Mouse (Mus musculus): ENCODE data around the gene Rpp40. TPM values are rescaled to one million over a fixed set of nuclear protein-coding genes. Genes with fewer than 3 reads are reported as not detected.

Gene Rpp40
- polyA plus RNA-seq (2016; fragmentation: Nextera tagmentation; extraction: Ambion mirVana) = 20.9 and 22.3 TPM in 2 replicates

GRCm38 (mm10) chr13:35905879-35906481 lies at the start of gene Rpp40:
Gene Rpp40 (minus strand): TSS chr13:35906359.
- Histone ChIP-seq H3K9ac (peak within 1 kb of the TSS; percentile 42), H3K9me3 (no peaks in the 10 kb centered on the region), H3K36me3 (no peaks in the 10 kb centered on the region), H3K4me3 (peak within 1 kb of the TSS; percentile 63), H3K27ac (no peak within 1 kb of the TSS), H3K27me3 (no peaks in the 10 kb centered on the region), H3K4me2 (replicated peaks) (peak within 1 kb of the TSS; percentile 69), H3K4me1 (no peaks in the 10 kb centered on the region)
- under 1% methylated on average over 35 of the region's 35 CpGs for WGBS
- peak; percentile 100 for ATAC-seq (ENCODE audit: insufficient number of reproducible peaks, insufficient read depth, low FRiP score, low TSS enrichment)

GRCm38 (mm10) chr13:35949814-35950455 lies 43.8 kb upstream of the Rpp40 start:
- H3K4me3 ChIP-seq = no peak overlapping the region
- no peak overlapping the region for H3K4me2 ChIP-seq (replicated peaks)
- no peak overlapping the region for H3K27ac ChIP-seq
- H3K4me1 ChIP-seq = no peaks in the 10 kb centered on the region
- 76% methylated on average over 17 of the region's 17 CpGs for WGBS
- no peak overlapping the region for H3K9ac ChIP-seq
- ATAC-seq (ENCODE audit: insufficient number of reproducible peaks, insufficient read depth, low FRiP score, low TSS enrichment) = no peak
- H3K27me3 ChIP-seq = no peaks in the 10 kb centered on the region
- H3K9me3 ChIP-seq = no peaks in the 10 kb centered on the region
- H3K36me3 ChIP-seq = no peaks in the 10 kb centered on the region

DNA sequence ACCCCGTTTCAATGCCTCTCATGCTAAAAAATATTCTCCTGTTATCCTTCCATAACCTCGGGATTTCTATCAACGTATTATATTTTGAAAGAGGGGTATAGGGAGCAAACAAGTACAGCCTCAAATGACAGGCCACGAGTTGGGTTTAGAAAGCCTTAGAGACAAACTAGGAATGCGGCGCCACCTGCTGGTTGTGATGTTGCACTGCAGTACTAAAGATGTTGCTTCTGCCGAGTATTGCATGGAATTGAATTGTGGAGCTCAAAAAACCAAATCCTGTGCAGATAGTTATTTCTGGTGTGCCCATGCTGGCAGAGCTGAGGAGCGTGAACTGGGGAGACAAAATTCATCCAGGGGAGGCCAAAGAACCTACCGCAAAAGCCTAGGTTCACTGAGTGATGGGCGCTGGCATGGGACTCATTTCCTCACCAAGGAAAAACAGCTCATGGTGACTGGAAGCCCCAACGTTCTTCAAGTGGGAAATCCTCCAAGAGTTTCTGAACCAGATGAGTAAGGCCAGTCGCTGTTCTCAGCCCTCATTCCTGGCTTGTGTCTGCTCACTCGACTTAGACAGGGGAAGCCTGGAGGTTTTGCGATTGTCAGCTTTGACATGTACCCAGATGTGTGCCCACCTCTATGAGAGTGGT lies 41.3 kb upstream of the Rpp40 start:
- H3K9ac ChIP-seq = no peak overlapping the region
- H3K4me2 ChIP-seq (replicated peaks) = no peak overlapping the region
- no peaks in the 10 kb centered on the region for H3K9me3 ChIP-seq
- no peaks in the 10 kb centered on the region for H3K4me1 ChIP-seq
- H3K36me3 ChIP-seq = no peaks in the 10 kb centered on the region
- no peaks in the 10 kb centered on the region for H3K27me3 ChIP-seq
- no peak overlapping the region for H3K27ac ChIP-seq
- no peak overlapping the region for H3K4me3 ChIP-seq
- no peak for ATAC-seq (ENCODE audit: insufficient number of reproducible peaks, insufficient read depth, low FRiP score, low TSS enrichment)
- 25% methylated on average over 14 of the region's 14 CpGs for whole genome bisulfite sequencing

DNA sequence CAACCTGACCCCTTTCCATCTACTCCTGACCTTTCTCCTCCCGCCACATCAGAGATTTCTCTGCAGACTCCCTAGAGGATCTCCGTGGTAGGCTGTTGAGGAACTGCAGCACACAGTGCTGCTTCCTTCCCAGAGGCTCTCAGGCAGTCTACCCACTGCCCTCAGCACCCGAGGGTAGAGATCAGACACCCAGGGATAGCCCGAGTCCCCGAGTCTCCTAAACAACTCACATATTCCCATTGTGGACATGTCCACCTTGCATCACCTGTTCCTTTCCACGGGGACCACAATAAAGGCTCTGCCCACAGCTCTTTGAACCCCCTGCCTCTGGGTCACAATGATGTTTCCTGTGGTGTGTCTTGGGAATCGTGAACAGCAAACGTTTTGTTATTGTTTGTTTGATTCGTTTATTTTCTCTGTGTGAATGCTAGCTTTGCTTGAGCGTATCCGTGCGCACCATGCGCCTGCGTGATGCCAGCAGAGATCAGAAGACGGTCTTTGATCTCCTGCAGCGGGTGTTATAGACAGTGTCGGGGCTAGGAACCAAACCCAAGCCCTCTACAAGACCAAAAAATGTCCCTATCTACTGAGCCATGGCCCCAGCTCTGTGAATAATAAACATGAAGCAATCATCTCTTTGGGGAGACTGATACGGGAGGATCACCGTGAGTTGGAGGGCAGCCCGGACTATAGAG lies 40.6 kb upstream of the Rpp40 start:
- Histone ChIP-seq H3K4me3 (no peak overlapping the region), H3K4me2 (replicated peaks) (no peak overlapping the region), H3K9me3 (no peaks in the 10 kb centered on the region), H3K36me3 (no peaks in the 10 kb centered on the region), H3K4me1 (no peaks in the 10 kb centered on the region), H3K27ac (no peak overlapping the region), H3K9ac (no peak overlapping the region), H3K27me3 (no peaks in the 10 kb centered on the region)
- 71% methylated on average over 20 of the region's 20 CpGs for WGBS
- ATAC-seq (ENCODE audit: insufficient number of reproducible peaks, insufficient read depth, low FRiP score, low TSS enrichment) = no peak

DNA sequence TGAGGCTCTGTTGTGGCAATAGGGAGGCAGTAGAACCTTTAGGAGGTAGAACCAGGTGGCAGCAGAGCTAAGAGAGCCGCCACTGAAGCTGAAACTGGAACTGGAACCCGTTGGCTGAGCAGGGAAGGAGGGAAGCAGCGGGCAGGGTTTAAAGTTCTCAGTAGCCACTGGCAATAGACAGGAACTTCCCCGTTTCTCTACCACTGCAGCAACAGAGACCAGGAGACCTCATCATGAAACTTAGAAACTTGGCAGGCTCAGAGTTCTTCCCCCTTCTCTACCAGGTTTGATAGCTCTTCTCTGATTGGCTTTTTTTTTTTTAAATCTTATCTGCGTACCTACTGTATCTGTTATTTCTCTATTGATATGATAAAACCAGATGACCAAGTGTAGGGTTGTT lies 34.8 kb upstream of the Rpp40 start:
- Histone ChIP-seq H3K4me3 (no peak overlapping the region), H3K9ac (no peak overlapping the region), H3K9me3 (no peaks in the 10 kb centered on the region), H3K4me1 (no peaks in the 10 kb centered on the region), H3K4me2 (replicated peaks) (no peak overlapping the region), H3K27me3 (no peaks in the 10 kb centered on the region), H3K27ac (no peak overlapping the region), H3K36me3 (no peaks in the 10 kb centered on the region)
- ATAC-seq (ENCODE audit: insufficient number of reproducible peaks, insufficient read depth, low FRiP score, low TSS enrichment) = no peak
- 78% methylated on average over 5 of the region's 5 CpGs for WGBS

DNA sequence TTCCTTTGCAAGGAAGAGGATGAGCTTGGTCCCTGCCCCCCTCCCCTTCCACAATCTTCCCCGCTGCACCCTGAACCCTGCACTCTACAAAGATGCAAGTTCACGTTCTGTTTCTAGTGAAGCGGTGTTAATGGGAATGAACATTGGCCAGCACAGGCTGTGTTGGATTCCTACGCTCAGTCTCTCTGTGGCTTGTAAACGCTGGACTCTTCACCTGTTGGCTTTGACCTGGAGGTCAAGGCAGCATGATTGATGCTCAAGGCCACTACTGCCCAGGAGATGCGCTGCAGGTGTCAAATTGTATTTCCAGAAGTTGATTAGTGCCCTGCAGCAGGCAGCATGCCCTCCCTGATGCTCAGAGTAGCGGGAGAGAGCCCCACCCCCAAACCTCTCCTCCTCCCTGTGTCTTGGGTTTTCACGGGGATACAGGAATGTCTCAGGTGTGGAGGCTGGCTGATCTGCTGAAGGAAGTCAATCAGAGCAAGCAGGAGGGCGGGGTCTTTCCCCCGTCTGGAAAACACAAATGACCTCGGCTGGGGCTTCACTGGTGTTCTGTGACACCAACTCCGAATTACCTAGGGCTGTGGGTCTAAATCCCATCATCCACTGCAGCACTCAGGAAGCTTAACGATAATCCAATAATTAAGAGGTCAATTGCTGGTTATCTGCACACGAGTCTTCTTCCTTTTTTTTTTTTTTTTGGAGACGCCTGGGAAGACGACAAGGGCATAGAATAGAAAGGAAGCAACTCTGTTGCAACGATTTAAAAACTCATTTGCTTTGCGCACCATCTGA lies 33.9 kb upstream of the Rpp40 start:
- Histone ChIP-seq H3K4me1 (no peaks in the 10 kb centered on the region), H3K4me2 (replicated peaks) (no peak overlapping the region), H3K27ac (no peak overlapping the region), H3K4me3 (no peak overlapping the region), H3K36me3 (no peaks in the 10 kb centered on the region), H3K27me3 (no peaks in the 10 kb centered on the region), H3K9me3 (peaks cover 1% of the 10 kb centered on the region; the same call in 1 of the 2 replicates), H3K9ac (no peak overlapping the region)
- ATAC-seq (ENCODE audit: insufficient number of reproducible peaks, insufficient read depth, low FRiP score, low TSS enrichment) = no peak
- WGBS = 60% methylated on average over 18 of the region's 18 CpGs

DNA sequence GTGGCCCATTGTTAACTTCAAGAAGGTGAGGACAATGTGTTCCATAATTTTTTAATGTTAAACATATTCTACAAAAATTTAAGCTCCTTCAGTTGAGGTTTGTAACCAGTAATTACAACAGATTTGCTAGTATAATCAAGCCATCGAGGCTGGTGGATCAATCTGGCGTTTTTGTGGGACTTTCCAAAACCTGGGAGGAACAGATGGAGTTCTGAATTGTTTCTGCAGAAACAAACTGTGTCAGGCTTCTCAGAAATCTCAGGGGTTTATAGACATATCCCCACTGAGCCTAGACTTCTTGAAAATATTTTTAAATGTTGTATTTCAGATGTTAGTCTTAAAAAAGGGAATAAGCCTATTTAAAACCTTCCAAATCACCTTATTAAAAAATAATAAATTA lies 31.8 kb upstream of the Rpp40 start:
- H3K4me3 ChIP-seq = no peak overlapping the region
- H3K36me3 ChIP-seq = no peaks in the 10 kb centered on the region
- 72% methylated on average over 2 of the region's 2 CpGs for WGBS
- H3K27ac ChIP-seq = no peak overlapping the region
- H3K9ac ChIP-seq = no peak overlapping the region
- peaks cover 7% of the 10 kb centered on the region; the same call in 1 of the 2 replicates for H3K9me3 ChIP-seq
- H3K27me3 ChIP-seq = no peaks in the 10 kb centered on the region
- H3K4me2 ChIP-seq (replicated peaks) = no peak overlapping the region
- no peaks in the 10 kb centered on the region for H3K4me1 ChIP-seq
- no peak for ATAC-seq (ENCODE audit: insufficient number of reproducible peaks, insufficient read depth, low FRiP score, low TSS enrichment)

- H3K27ac ChIP-seq = no peak overlapping the region
- no peak for ATAC-seq (ENCODE audit: insufficient number of reproducible peaks, insufficient read depth, low FRiP score, low TSS enrichment)
- no peak overlapping the region for H3K4me3 ChIP-seq
- no peaks in the 10 kb centered on the region for H3K27me3 ChIP-seq
- no peaks in the 10 kb centered on the region for H3K4me1 ChIP-seq
- H3K9ac ChIP-seq = no peak overlapping the region
- no peaks in the 10 kb centered on the region for H3K36me3 ChIP-seq
- H3K4me2 ChIP-seq (replicated peaks) = no peak overlapping the region
- 90% methylated on average over 1 of the region's 1 CpGs for WGBS
- no peaks in the 10 kb centered on the region for H3K9me3 ChIP-seq
Observed at GRCm38 (mm10) chr13:35911476-35911875, 5.3 kb upstream of the Rpp40 start.

GRCm38 (mm10) chr13:35905378-35905777 lies 781 bp downstream of the Rpp40 start:
- ATAC-seq (ENCODE audit: insufficient number of reproducible peaks, insufficient read depth, low FRiP score, low TSS enrichment) = no peak
- Histone ChIP-seq H3K27me3 (no peaks in the 10 kb centered on the region), H3K4me2 (replicated peaks) (peak overlapping the region; percentile 69), H3K36me3 (no peaks in the 10 kb centered on the region), H3K4me1 (no peaks in the 10 kb centered on the region), H3K9me3 (no peaks in the 10 kb centered on the region), H3K4me3 (peak overlapping the region; percentile 63), H3K9ac (peak overlapping the region; percentile 42), H3K27ac (no peak overlapping the region)
- 2% methylated on average over 13 of the region's 13 CpGs for WGBS

GRCm38 (mm10) chr13:35892866-35893265 lies 13.3 kb downstream of the Rpp40 start:
- no peaks in the 10 kb centered on the region for H3K27me3 ChIP-seq
- no peaks in the 10 kb centered on the region for H3K4me1 ChIP-seq
- H3K27ac ChIP-seq = no peak overlapping the region
- no peaks in the 10 kb centered on the region; the same call in 1 of the 2 replicates for H3K9me3 ChIP-seq
- no peak overlapping the region for H3K4me3 ChIP-seq
- peaks cover 9% of the 10 kb centered on the region; the same call in 1 of the 2 replicates for H3K36me3 ChIP-seq
- ATAC-seq (ENCODE audit: insufficient number of reproducible peaks, insufficient read depth, low FRiP score, low TSS enrichment) = no peak
- H3K9ac ChIP-seq = no peak overlapping the region
- no peak overlapping the region for H3K4me2 ChIP-seq (replicated peaks)
- WGBS = 85% methylated on average over 3 of the region's 3 CpGs

GRCm38 (mm10) chr13:35886121-35886725 lies 19.9 kb downstream of the Rpp40 start:
- Histone ChIP-seq H3K9ac (no peak overlapping the region), H3K27ac (no peak overlapping the region), H3K4me1 (peaks cover 17% of the 10 kb centered on the region), H3K4me2 (replicated peaks) (no peak overlapping the region), H3K36me3 (no peaks in the 10 kb centered on the region), H3K4me3 (no peak overlapping the region), H3K9me3 (no peaks in the 10 kb centered on the region; the same call in 1 of the 2 replicates), H3K27me3 (no peaks in the 10 kb centered on the region)
- 34% methylated on average over 15 of the region's 15 CpGs for WGBS
- no peak for ATAC-seq (ENCODE audit: insufficient number of reproducible peaks, insufficient read depth, low FRiP score, low TSS enrichment)
